Mouse (Mus musculus): ENCODE results near the gene Ctse. TPM values are rescaled to one million over a fixed set of nuclear protein-coding genes. Genes with fewer than 3 reads are reported as not detected.
A peak's percentile ranks its signal among the peaks of the same experiment; 100 is the strongest.

The Ctse gene
- polyA plus RNA-seq, 1 experiment from 2014 or later, result 16.5 TPM

GRCm38 (mm10) chr1:131671113-131671512 lies 33.0 kb downstream of the Ctse start:
- Histone ChIP-seq H3K4me1 (replicated peaks; ENCODE audit: insufficient read depth, low read length) (no peaks in the 10 kb centered on the region), H3K36me3 (ENCODE audit: insufficient read depth, low read length) (no peaks in the 10 kb centered on the region), H3K27me3 (ENCODE audit: insufficient read depth, low read length) (no peaks in the 10 kb centered on the region), H3K9ac (ENCODE audit: low read depth, low read length) (no peak overlapping the region), H3K27ac (no peak overlapping the region), H3K9me3 (replicated peaks; ENCODE audit: low read length) (no peaks in the 10 kb centered on the region), H3K4me2 (ENCODE audit: low read length) (no peak overlapping the region), H3K4me3 (replicated peaks; ENCODE audit: low read depth, low read length) (no peak overlapping the region)
- 87% methylated on average over 8 of the region's 8 CpGs for WGBS
- no peak for TF ChIP-seq CTCF (IDR thresholded peaks at IDR 0.05; ENCODE audit: low read depth)
- DNase-seq (ENCODE audit: low spot score) (no peak), ATAC-seq (replicated peaks; ENCODE audit: low FRiP score, low read depth) (no peak)

- H3K9ac ChIP-seq (ENCODE audit: low read depth, low read length), result no peak overlapping the region
- H3K27me3 ChIP-seq (ENCODE audit: insufficient read depth, low read length), result no peaks in the 10 kb centered on the region
- no peak for TF ChIP-seq CTCF (IDR thresholded peaks at IDR 0.05; ENCODE audit: low read depth)
- no peak overlapping the region for H3K27ac ChIP-seq
- no peaks in the 10 kb centered on the region for H3K4me1 ChIP-seq (replicated peaks; ENCODE audit: insufficient read depth, low read length)
- WGBS, result 82% methylated on average over 7 of the region's 7 CpGs
- no peaks in the 10 kb centered on the region for H3K36me3 ChIP-seq (ENCODE audit: insufficient read depth, low read length)
- ATAC-seq (replicated peaks; ENCODE audit: low FRiP score, low read depth) (no peak), DNase-seq (ENCODE audit: low spot score) (no peak)
- H3K9me3 ChIP-seq (replicated peaks; ENCODE audit: low read length), result no peaks in the 10 kb centered on the region
- H3K4me3 ChIP-seq (replicated peaks; ENCODE audit: low read depth, low read length), result no peak overlapping the region
- no peak overlapping the region for H3K4me2 ChIP-seq (ENCODE audit: low read length)
Observed at GRCm38 (mm10) chr1:131672361-131672760, 34.3 kb downstream of the Ctse start.

GRCm38 (mm10) chr1:131679644-131680043 lies 41.5 kb downstream of the Ctse start:
- Histone ChIP-seq H3K4me3 (replicated peaks; ENCODE audit: low read depth, low read length) (no peak overlapping the region), H3K4me1 (replicated peaks; ENCODE audit: insufficient read depth, low read length) (no peaks in the 10 kb centered on the region), H3K27ac (no peak overlapping the region), H3K27me3 (ENCODE audit: insufficient read depth, low read length) (no peaks in the 10 kb centered on the region), H3K9ac (ENCODE audit: low read depth, low read length) (no peak overlapping the region), H3K36me3 (ENCODE audit: insufficient read depth, low read length) (no peaks in the 10 kb centered on the region), H3K9me3 (replicated peaks; ENCODE audit: low read length) (no peaks in the 10 kb centered on the region), H3K4me2 (ENCODE audit: low read length) (no peak overlapping the region)
- WGBS, result 81% methylated on average over 5 of the region's 5 CpGs
- no peak for DNase-seq (ENCODE audit: low spot score)
- no peak for ATAC-seq (replicated peaks; ENCODE audit: low FRiP score, low read depth)
- no peak for TF ChIP-seq CTCF (IDR thresholded peaks at IDR 0.05; ENCODE audit: low read depth)

- no peaks in the 10 kb centered on the region for H3K36me3 ChIP-seq (ENCODE audit: insufficient read depth, low read length)
- DNase-seq (ENCODE audit: low spot score), result no peak
- H3K9me3 ChIP-seq (replicated peaks; ENCODE audit: low read length), result no peaks in the 10 kb centered on the region
- no peak for TF ChIP-seq CTCF (IDR thresholded peaks at IDR 0.05; ENCODE audit: low read depth)
- 97% methylated on average over 2 of the region's 2 CpGs for WGBS
- H3K4me3 ChIP-seq (replicated peaks; ENCODE audit: low read depth, low read length), result no peak overlapping the region
- no peak overlapping the region for H3K9ac ChIP-seq (ENCODE audit: low read depth, low read length)
- no peak overlapping the region for H3K27ac ChIP-seq
- ATAC-seq (replicated peaks; ENCODE audit: low FRiP score, low read depth), result no peak
- H3K4me2 ChIP-seq (ENCODE audit: low read length), result no peak overlapping the region
- no peaks in the 10 kb centered on the region for H3K4me1 ChIP-seq (replicated peaks; ENCODE audit: insufficient read depth, low read length)
- H3K27me3 ChIP-seq (ENCODE audit: insufficient read depth, low read length), result no peaks in the 10 kb centered on the region
Observed at GRCm38 (mm10) chr1:131687739-131688138, 49.6 kb downstream of the Ctse start.

- Histone ChIP-seq H3K4me2 (ENCODE audit: low read length) (peak within 1 kb of the TSS; percentile 21; the same call in 1 of the 2 replicates), H3K4me3 (replicated peaks; ENCODE audit: low read depth, low read length) (no peak within 1 kb of the TSS), H3K27me3 (ENCODE audit: insufficient read depth, low read length) (no peaks in the 10 kb centered on the region), H3K27ac (no peak within 1 kb of the TSS), H3K4me1 (replicated peaks; ENCODE audit: insufficient read depth, low read length) (no peaks in the 10 kb centered on the region), H3K9ac (ENCODE audit: low read depth, low read length) (0 out of 2 replicates have a peak within 1 kb of the TSS, but pooled peaks have one; percentile 2), H3K9me3 (replicated peaks; ENCODE audit: low read length) (no peaks in the 10 kb centered on the region), H3K36me3 (ENCODE audit: insufficient read depth, low read length) (no peaks in the 10 kb centered on the region)
- 34% methylated on average over 8 of the region's 8 CpGs for WGBS
- no peak for TF ChIP-seq CTCF (IDR thresholded peaks at IDR 0.05; ENCODE audit: low read depth)
- ATAC-seq (replicated peaks; ENCODE audit: low FRiP score, low read depth) (no peak), DNase-seq (ENCODE audit: low spot score) (peak; percentile 40)
Observed at GRCm38 (mm10) chr1:131688475-131688874, 50.4 kb downstream of the Ctse start, which contains the start of gene Rab7b. Gene Rab7b, plus strand, starts transcription at chr1:131688695.

GRCm38 (mm10) chr1:131689016-131689415 lies 50.9 kb downstream of the Ctse start:
- WGBS, result 81% methylated on average over 3 of the region's 3 CpGs
- ATAC-seq (replicated peaks; ENCODE audit: low FRiP score, low read depth), result no peak
- H3K27ac ChIP-seq, result no peak overlapping the region

GRCm38 (mm10) chr1:131689899-131690298 lies 51.8 kb downstream of the Ctse start:
- no peaks in the 10 kb centered on the region for H3K27me3 ChIP-seq (ENCODE audit: insufficient read depth, low read length)
- H3K9me3 ChIP-seq (replicated peaks; ENCODE audit: low read length), result no peaks in the 10 kb centered on the region
- no peaks in the 10 kb centered on the region for H3K4me1 ChIP-seq (replicated peaks; ENCODE audit: insufficient read depth, low read length)
- 93% methylated on average over 5 of the region's 5 CpGs for WGBS
- no peak for TF ChIP-seq CTCF (IDR thresholded peaks at IDR 0.05; ENCODE audit: low read depth)
- no peak overlapping the region for H3K27ac ChIP-seq
- no peak overlapping the region for H3K9ac ChIP-seq (ENCODE audit: low read depth, low read length)
- no peak for ATAC-seq (replicated peaks; ENCODE audit: low FRiP score, low read depth)
- no peak for DNase-seq (ENCODE audit: low spot score)
- H3K4me3 ChIP-seq (replicated peaks; ENCODE audit: low read depth, low read length), result no peak overlapping the region
- H3K36me3 ChIP-seq (ENCODE audit: insufficient read depth, low read length), result no peaks in the 10 kb centered on the region
- H3K4me2 ChIP-seq (ENCODE audit: low read length), result no peak overlapping the region

More at GRCm38 (mm10) chr1:131689016-131689415, 50.9 kb downstream of the Ctse start:
- Histone ChIP-seq H3K27me3 (ENCODE audit: insufficient read depth, low read length) (no peaks in the 10 kb centered on the region), H3K4me3 (replicated peaks; ENCODE audit: low read depth, low read length) (no peak overlapping the region), H3K9me3 (replicated peaks; ENCODE audit: low read length) (no peaks in the 10 kb centered on the region), H3K36me3 (ENCODE audit: insufficient read depth, low read length) (no peaks in the 10 kb centered on the region), H3K4me2 (ENCODE audit: low read length) (peak overlapping the region; percentile 21; the same call in 1 of the 2 replicates), H3K9ac (ENCODE audit: low read depth, low read length) (no peak overlapping the region), H3K4me1 (replicated peaks; ENCODE audit: insufficient read depth, low read length) (no peaks in the 10 kb centered on the region)
- no peak for TF ChIP-seq CTCF (IDR thresholded peaks at IDR 0.05; ENCODE audit: low read depth)
- no peak for DNase-seq (ENCODE audit: low spot score)
